Mouse (Mus musculus) forebrain, postnatal 0 days (tissue): ENCODE measurements around the gene Abca9. TPM values are rescaled to one million over a fixed set of nuclear protein-coding genes. Genes with fewer than 3 reads are reported as not detected.

Experiments used
- ATAC-seq: fragments of 200-750 bp; cut with Nextera tagmentation; 2 replicates; pipeline ENCODE4 v1.8.0; 2017; ENCODE audit warnings: mild to moderate bottlenecking, moderate library complexity
- DNase-seq: peaks from one replicate; pipeline ENCODE4 v3.0.0-alpha.2; 2015
- H3K27ac ChIP-seq: fragments of 300-500 bp; sonication (generic); 2 replicates; pipeline ENCODE4 v1.5.1; 2014; ENCODE audit warnings: low read depth, mild to moderate bottlenecking, antibody characterized with exemption, low read length, moderate library complexity, mixed read lengths
- H3K27me3 ChIP-seq: fragments of 300-500 bp; sonication (generic); 2 replicates; pipeline ENCODE4 v1.6.1; 2014; ENCODE audit warnings: mild to moderate bottlenecking, low read length, mixed read lengths; ENCODE audit not compliant: insufficient read depth
- H3K36me3 ChIP-seq: fragments of 300-500 bp; sonication (generic); 2 replicates; pipeline ENCODE4 v1.6.1; 2014; ENCODE audit warnings: mild to moderate bottlenecking, moderate library complexity; ENCODE audit not compliant: insufficient read depth
- H3K4me1 ChIP-seq: fragments of 300-500 bp; sonication (generic); 2 replicates; pipeline ENCODE4 v1.6.1; 2014; ENCODE audit warnings: antibody characterized with exemption; ENCODE audit not compliant: insufficient read depth
- H3K4me2 ChIP-seq: fragments of 300-500 bp; sonication (generic); 2 replicates; pipeline ENCODE4 v1.6.1; 2014; ENCODE audit warnings: low read depth, mild to moderate bottlenecking, moderate library complexity
- H3K4me3 ChIP-seq: fragments of 300-500 bp; sonication (generic); 2 replicates; pipeline ENCODE4 v1.5.1; 2014; ENCODE audit warnings: low read depth, low read length, mixed read lengths
- H3K9ac ChIP-seq: fragments of 300-500 bp; sonication (generic); 2 replicates; pipeline ENCODE4 v1.6.1; 2014; ENCODE audit warnings: mild to moderate bottlenecking
- H3K9me3 ChIP-seq: fragments of 300-500 bp; sonication (generic); 2 replicates; pipeline ENCODE4 v1.6.1; 2016; ENCODE audit warnings: low read length
- CTCF ChIP-seq: sonication (generic); IDR thresholded peaks from 2 replicates; pipeline ENCODE4 v1.5.1; 2016; ENCODE audit warnings: antibody characterized with exemption, control low read depth, low read depth
- WGBS: fragments of 180-500 bp; shearing (Covaris S2); extraction: QIAGEN DNeasy Blood & Tissue Kit; methylation state at CpG from one replicate; pipeline ENCODE4 v1.1.7; 2014; 5-methylcytosine and 5-hydroxymethylcytosine counted together
- polyA plus RNA-seq: library from polyadenylated mRNA; unstranded; fragments of >200 nt; fragmentation: Nextera tagmentation; extraction: Ambion mirVana; gene quantifications from 2 replicates; pipeline ENCODE4 v1.2.1, GENCODE M21; 2015
- total RNA-seq: library from RNA; depleted of rRNA; stranded (reverse); fragments of >200 nt; gene quantifications from 2 replicates; pipeline ENCODE4 v1.2.3, GENCODE M21; 2014

The Abca9 gene
- total and polyA plus RNA-seq, 2 experiments from 2014 or later, result 2.4 to 10.9 TPM

GRCm38 (mm10) chr11:110101437-110101836, 66.6 kb downstream of the Abca9 start:
- TF ChIP-seq CTCF, result no peak
- Histone ChIP-seq H3K4me3 (no peak overlapping the region), H3K27me3 (no peaks in the 10 kb centered on the region), H3K36me3 (no peaks in the 10 kb centered on the region), H3K27ac (no peak overlapping the region), H3K9ac (no peak overlapping the region), H3K4me2 (no peak overlapping the region), H3K4me1 (no peaks in the 10 kb centered on the region), H3K9me3 (no peaks in the 10 kb centered on the region)
- ATAC-seq, result no peak
- WGBS, result 88% methylated on average over 7 of the region's 7 CpGs
- DNase-seq, result no peak

- 81% methylated on average over 4 of the region's 4 CpGs for WGBS
- H3K36me3 ChIP-seq, result no peaks in the 10 kb centered on the region
- no peak overlapping the region for H3K27ac ChIP-seq
- no peaks in the 10 kb centered on the region for H3K9me3 ChIP-seq
- H3K4me3 ChIP-seq, result no peak overlapping the region
- no peak for TF ChIP-seq CTCF
- DNase-seq, result no peak
- ATAC-seq, result no peak
- H3K9ac ChIP-seq, result no peak overlapping the region
- H3K4me2 ChIP-seq, result no peak overlapping the region
- no peaks in the 10 kb centered on the region for H3K27me3 ChIP-seq
- no peaks in the 10 kb centered on the region; the same call in 1 of the 2 replicates for H3K4me1 ChIP-seq
Measured at GRCm38 (mm10) chr11:110098901-110099300, 69.1 kb downstream of the Abca9 start.

- H3K36me3 ChIP-seq, result no peaks in the 10 kb centered on the region
- DNase-seq (no peak), ATAC-seq (no peak)
- TF ChIP-seq CTCF, result no peak
- 68% methylated on average over 6 of the region's 6 CpGs for WGBS
- no peaks in the 10 kb centered on the region for H3K27me3 ChIP-seq
- no peaks in the 10 kb centered on the region; the same call in 1 of the 2 replicates for H3K4me1 ChIP-seq
- H3K9me3 ChIP-seq, result no peaks in the 10 kb centered on the region
- H3K9ac ChIP-seq, result no peak overlapping the region
- H3K27ac ChIP-seq, result no peak overlapping the region
- H3K4me2 ChIP-seq, result no peak overlapping the region
- H3K4me3 ChIP-seq, result no peak overlapping the region
Measured at GRCm38 (mm10) chr11:110097465-110097864, 70.5 kb downstream of the Abca9 start.

GRCm38 (mm10) chr11:110095858-110096257, 72.1 kb downstream of the Abca9 start, which contains the start of gene Abca8a:
Abca8a (minus strand) TSS chr11:110095978.
- DNase-seq, result peak; percentile 72
- H3K4me1 ChIP-seq, result no peaks in the 10 kb centered on the region; the same call in 1 of the 2 replicates
- H3K9me3 ChIP-seq, result no peaks in the 10 kb centered on the region
- peak; percentile 45; the same call in 1 of the 2 replicates for ATAC-seq
- TF ChIP-seq CTCF, result no peak
- H3K36me3 ChIP-seq, result no peaks in the 10 kb centered on the region
- H3K27ac ChIP-seq, result no peak within 1 kb of the TSS
- WGBS, result 34% methylated on average over 5 of the region's 5 CpGs
- H3K4me3 ChIP-seq, result no peak within 1 kb of the TSS
- H3K27me3 ChIP-seq, result no peaks in the 10 kb centered on the region
- H3K9ac ChIP-seq, result no peak within 1 kb of the TSS
- no peak within 1 kb of the TSS for H3K4me2 ChIP-seq

- no peaks in the 10 kb centered on the region; the same call in 1 of the 2 replicates for H3K4me1 ChIP-seq
- H3K9ac ChIP-seq, result no peak overlapping the region
- no peak for DNase-seq
- H3K4me2 ChIP-seq, result no peak overlapping the region
- H3K27me3 ChIP-seq, result no peaks in the 10 kb centered on the region
- 27% methylated on average over 7 of the region's 7 CpGs for WGBS
- ATAC-seq, result no peak
- H3K9me3 ChIP-seq, result no peaks in the 10 kb centered on the region
- no peaks in the 10 kb centered on the region for H3K36me3 ChIP-seq
- TF ChIP-seq CTCF, result no peak
- H3K27ac ChIP-seq, result no peak overlapping the region
- no peak overlapping the region for H3K4me3 ChIP-seq
Measured at GRCm38 (mm10) chr11:110094846-110095380, 73.1 kb downstream of the Abca9 start.

GRCm38 (mm10) chr11:110094236-110094635, 73.8 kb downstream of the Abca9 start:
- ATAC-seq, result no peak
- Histone ChIP-seq H3K9ac (no peak overlapping the region), H3K4me1 (no peaks in the 10 kb centered on the region; the same call in 1 of the 2 replicates), H3K9me3 (no peaks in the 10 kb centered on the region), H3K27me3 (no peaks in the 10 kb centered on the region), H3K27ac (no peak overlapping the region), H3K4me3 (no peak overlapping the region), H3K4me2 (no peak overlapping the region), H3K36me3 (no peaks in the 10 kb centered on the region)
- WGBS, result 35% methylated on average over 3 of the region's 3 CpGs
- DNase-seq, result no peak
- TF ChIP-seq CTCF, result no peak

- Histone ChIP-seq H3K27me3 (no peaks in the 10 kb centered on the region), H3K36me3 (no peaks in the 10 kb centered on the region), H3K4me1 (no peaks in the 10 kb centered on the region; the same call in 1 of the 2 replicates), H3K4me3 (no peak overlapping the region), H3K9me3 (no peaks in the 10 kb centered on the region), H3K4me2 (no peak overlapping the region), H3K27ac (no peak overlapping the region), H3K9ac (no peak overlapping the region)
- ATAC-seq, result no peak
- no peak for DNase-seq
- no peak for TF ChIP-seq CTCF
- 80% methylated on average over 2 of the region's 2 CpGs for WGBS
Measured at GRCm38 (mm10) chr11:110091328-110091727, 76.7 kb downstream of the Abca9 start.
